Mouse (Mus musculus) stomach, embryonic 16.5 days (tissue): ENCODE measurements at regions not wholly inside any gene's neighbourhood (a gene's known extent, or its start where the extent isn't known, plus 50 kb on each side); places are given as distances from the start of the nearest gene placed in this dataset.
"Not testable (repeated sequence)": the region's sequence is repeated elsewhere in the genome, so short reads cannot be mapped to it uniquely, and the experiment has no call there.

Experiments
- ATAC-seq: fragments of 200-750 bp; cut with Nextera tagmentation; 2 replicates; pipeline ENCODE4 v1.8.0; 2017; ENCODE audit warnings: moderate number of reproducible peaks, moderate TSS enrichment; ENCODE audit not compliant: insufficient read depth, low FRiP score
- H3K27ac ChIP-seq: fragments of 300-500 bp; sonication (generic); 2 replicates; pipeline ENCODE4 v1.5.1; 2014; ENCODE audit warnings: low read length
- H3K27me3 ChIP-seq: fragments of 300-500 bp; sonication (generic); 2 replicates; pipeline ENCODE4 v1.6.1; 2014; ENCODE audit warnings: low read length, control low read depth, mixed read lengths; ENCODE audit not compliant: control insufficient read depth, insufficient read depth
- H3K36me3 ChIP-seq: fragments of 300-500 bp; sonication (generic); 2 replicates; pipeline ENCODE4 v1.6.1; 2014; ENCODE audit warnings: low read length; ENCODE audit not compliant: control insufficient read depth, insufficient read depth
- H3K4me1 ChIP-seq: fragments of 300-500 bp; sonication (generic); 2 replicates; pipeline ENCODE4 v1.6.1; 2014; ENCODE audit warnings: low read length, control low read depth, mixed read lengths; ENCODE audit not compliant: control insufficient read depth, insufficient read depth
- H3K4me2 ChIP-seq: fragments of 300-500 bp; sonication (generic); 2 replicates; pipeline ENCODE4 v1.6.1; 2014; ENCODE audit warnings: low read depth, low read length, mixed read lengths
- H3K4me3 ChIP-seq: fragments of 300-500 bp; sonication (generic); replicated peaks from 2 replicates; pipeline ENCODE4 v1.5.1; 2014; ENCODE audit warnings: mild to moderate bottlenecking, low read length
- H3K9ac ChIP-seq: fragments of 300-500 bp; sonication (generic); 2 replicates; pipeline ENCODE4 v1.6.1; 2014; ENCODE audit warnings: low read length
- H3K9me3 ChIP-seq: fragments of 300-500 bp; sonication (generic); replicated peaks from 2 replicates; pipeline ENCODE4 v1.6.1; 2016; ENCODE audit warnings: low read length, control low read depth; ENCODE audit not compliant: control insufficient read depth
- WGBS: fragments of 180-500 bp; shearing (Covaris S2); extraction: QIAGEN DNeasy Blood & Tissue Kit; methylation state at CpG from one replicate; pipeline ENCODE4 v1.1.7; 2014; 5-methylcytosine and 5-hydroxymethylcytosine counted together

DNA sequence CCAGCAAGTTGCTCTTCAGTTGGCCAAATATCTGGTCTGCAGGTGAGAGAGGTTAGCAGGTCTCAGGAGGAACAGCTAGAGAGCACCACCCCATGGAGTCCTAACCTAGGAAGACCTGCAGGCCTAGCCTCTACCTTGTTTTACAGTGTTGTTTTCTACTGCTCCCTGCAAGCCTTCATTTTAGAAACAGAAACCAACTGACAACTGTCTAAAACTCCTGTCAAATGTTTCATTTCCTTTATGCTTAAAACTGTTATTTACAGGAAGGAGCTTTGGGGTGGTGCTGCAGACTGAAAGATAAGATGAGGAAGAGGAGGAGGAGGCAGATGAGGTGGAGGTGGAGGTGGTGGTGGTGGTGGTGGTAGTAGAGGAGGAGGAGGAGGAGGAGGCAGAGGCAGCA, 96.6 kb upstream of the Selenop start:
- Histone ChIP-seq H3K4me1 (no peaks in the 10 kb centered on the region), H3K4me3 (no peak overlapping the region), H3K27me3 (no peaks in the 10 kb centered on the region), H3K27ac (no peak overlapping the region), H3K4me2 (no peak overlapping the region), H3K36me3 (no peaks in the 10 kb centered on the region), H3K9me3 (no peaks in the 10 kb centered on the region), H3K9ac (no peak overlapping the region)
- no peak for ATAC-seq

DNA sequence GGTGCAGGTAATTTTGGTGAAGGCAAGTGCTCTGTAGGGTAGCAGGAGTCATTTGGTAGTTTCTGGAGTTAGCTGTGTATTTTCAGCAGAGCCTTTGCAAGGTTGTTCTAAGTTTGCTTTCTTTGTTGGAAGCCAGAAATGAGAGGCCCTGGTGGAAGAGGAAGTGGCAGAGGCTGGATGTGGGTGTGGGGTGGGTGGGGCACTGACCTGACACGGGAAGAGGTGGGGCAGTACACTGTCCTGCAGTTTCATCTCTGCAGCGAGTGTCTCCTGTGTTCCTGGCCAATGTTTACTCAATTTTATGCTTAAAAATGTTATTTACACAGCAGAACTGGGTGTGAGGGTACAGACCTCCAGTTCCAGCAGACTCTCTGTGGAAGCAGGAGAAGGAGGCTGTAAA, 94.3 kb upstream of the Selenop start:
- ATAC-seq, result peak; percentile 53; the same call in 1 of the 2 replicates
- Histone ChIP-seq H3K9me3 (no peaks in the 10 kb centered on the region), H3K9ac (no peak overlapping the region), H3K36me3 (no peaks in the 10 kb centered on the region), H3K4me1 (no peaks in the 10 kb centered on the region), H3K4me3 (no peak overlapping the region), H3K27ac (no peak overlapping the region), H3K27me3 (no peaks in the 10 kb centered on the region), H3K4me2 (no peak overlapping the region)
- 38% methylated on average over 2 of the region's 2 CpGs for WGBS

DNA sequence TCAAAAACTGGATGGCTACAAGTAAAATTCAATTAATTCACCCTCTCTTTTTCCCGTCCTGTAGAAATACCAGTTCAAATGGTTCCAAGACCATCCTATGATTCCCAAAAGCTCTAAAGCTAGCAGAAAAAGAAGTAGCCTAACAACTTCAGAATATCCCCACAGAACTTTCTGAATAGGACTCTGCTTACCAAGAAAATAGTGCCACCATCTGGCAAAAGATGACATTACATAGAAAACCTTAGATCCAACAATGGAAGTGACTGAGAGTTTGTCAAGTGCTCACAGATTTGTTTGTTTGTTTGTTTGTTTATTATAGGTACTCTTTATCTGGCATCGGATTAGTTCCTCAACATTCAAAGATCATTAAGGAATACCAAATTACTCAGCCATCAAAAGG, 93.5 kb upstream of the Selenop start:
- Histone ChIP-seq H3K9ac (no peak overlapping the region), H3K4me2 (no peak overlapping the region), H3K9me3 (no peaks in the 10 kb centered on the region), H3K27ac (no peak overlapping the region), H3K4me1 (no peaks in the 10 kb centered on the region), H3K27me3 (no peaks in the 10 kb centered on the region), H3K4me3 (no peak overlapping the region), H3K36me3 (no peaks in the 10 kb centered on the region)
- ATAC-seq, result no peak
- 39% methylated on average over 2 of the region's 2 CpGs for WGBS

DNA sequence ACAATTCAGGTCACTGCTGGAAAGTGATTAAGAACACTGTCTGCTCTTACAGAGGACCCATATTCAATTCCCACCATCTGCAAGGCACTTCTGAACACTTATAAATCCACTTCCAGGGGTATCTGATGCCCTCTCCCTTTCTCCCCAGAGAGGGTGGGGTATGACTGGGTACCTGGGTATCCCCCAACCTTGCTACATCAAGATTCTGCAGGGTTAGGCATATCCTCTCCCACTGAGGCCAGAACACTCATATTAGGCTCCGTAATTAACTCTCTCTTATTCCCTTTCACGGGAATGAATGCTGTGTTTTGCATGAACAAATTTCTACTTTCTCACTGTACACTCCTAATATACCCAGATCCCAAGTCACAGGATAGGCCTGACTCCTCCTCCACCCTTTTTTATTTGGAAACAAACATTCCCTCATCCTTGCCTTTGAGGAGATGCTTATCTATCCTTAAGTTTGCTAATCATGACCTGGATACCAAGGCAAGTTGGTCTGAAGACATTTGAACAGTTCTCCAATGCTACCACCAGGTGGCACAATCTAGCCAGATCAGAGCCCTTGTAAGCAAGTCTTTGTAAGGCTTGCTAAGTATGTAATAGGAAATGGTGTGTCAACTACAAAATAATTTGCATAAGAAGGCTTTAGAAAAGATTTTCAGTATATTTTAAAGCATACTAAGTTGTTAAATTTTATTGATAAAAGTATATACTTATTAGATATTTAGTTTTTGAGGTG, 66.3 kb upstream of the Selenop start:
- H3K4me3 ChIP-seq, result no peak overlapping the region
- no peak overlapping the region for H3K27ac ChIP-seq
- peak; percentile 53; the same call in 1 of the 2 replicates for ATAC-seq
- H3K9ac ChIP-seq, result no peak overlapping the region
- no peaks in the 10 kb centered on the region for H3K4me1 ChIP-seq
- H3K27me3 ChIP-seq, result no peaks in the 10 kb centered on the region
- H3K4me2 ChIP-seq, result no peak overlapping the region
- H3K36me3 ChIP-seq, result no peaks in the 10 kb centered on the region
- no peaks in the 10 kb centered on the region for H3K9me3 ChIP-seq
- WGBS, result 91% methylated on average over 2 of the region's 2 CpGs

DNA sequence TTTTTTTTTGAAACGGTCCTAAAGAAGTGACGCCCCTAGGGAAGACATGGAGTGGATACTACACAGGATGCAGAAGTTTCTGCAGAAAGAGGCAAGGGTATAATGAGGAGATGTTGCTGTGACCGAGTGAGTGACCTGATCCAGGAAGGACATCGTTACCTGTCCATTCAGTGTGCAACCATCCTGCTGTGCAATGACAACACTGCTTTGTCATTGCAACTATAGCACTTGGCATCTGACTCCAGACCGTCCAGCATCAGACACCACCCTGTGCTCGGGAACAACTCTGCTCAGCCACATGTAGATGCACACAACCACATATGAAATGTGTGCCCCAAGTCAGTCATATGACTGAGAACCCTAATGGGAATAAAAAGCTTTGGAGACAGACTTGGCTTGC, 62.8 kb upstream of the Selenop start:
- H3K9me3 ChIP-seq, result peaks cover 5% of the 10 kb centered on the region; the same call in 1 of the 2 replicates
- WGBS, result 78% methylated on average over 6 of the region's 6 CpGs
- no peaks in the 10 kb centered on the region for H3K36me3 ChIP-seq
- no peak overlapping the region for H3K9ac ChIP-seq
- H3K4me1 ChIP-seq, result no peaks in the 10 kb centered on the region
- H3K27ac ChIP-seq, result no peak overlapping the region
- H3K4me3 ChIP-seq, result no peak overlapping the region
- no peak for ATAC-seq
- H3K27me3 ChIP-seq, result no peaks in the 10 kb centered on the region
- H3K4me2 ChIP-seq, result no peak overlapping the region

DNA sequence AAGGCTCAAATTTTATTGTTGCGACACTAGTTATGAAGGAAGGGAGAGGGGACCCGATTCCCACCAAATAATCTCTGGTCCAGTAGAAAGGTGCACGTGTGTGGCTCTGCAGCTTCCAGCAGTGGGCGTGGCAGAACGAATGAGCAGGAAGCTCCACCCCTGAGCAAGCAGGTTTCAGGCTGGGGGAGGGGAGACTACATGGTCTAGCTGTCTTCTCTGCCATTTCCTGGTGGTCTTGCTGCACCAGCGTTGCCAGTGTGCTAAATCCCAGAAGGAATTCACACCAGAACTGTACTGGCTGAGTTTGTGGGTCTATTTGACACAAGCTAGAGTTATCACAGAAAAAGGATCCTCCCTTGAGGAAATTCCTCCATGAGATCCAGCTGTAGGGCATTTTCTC, 62.3 kb upstream of the Selenop start:
- not testable (repeated sequence) for H3K4me2 ChIP-seq, H3K36me3 ChIP-seq, H3K4me3 ChIP-seq, H3K27me3 ChIP-seq, H3K4me1 ChIP-seq, ATAC-seq, H3K9ac ChIP-seq, H3K9me3 ChIP-seq, H3K27ac ChIP-seq
- 51% methylated on average over 6 of the region's 6 CpGs for WGBS

DNA sequence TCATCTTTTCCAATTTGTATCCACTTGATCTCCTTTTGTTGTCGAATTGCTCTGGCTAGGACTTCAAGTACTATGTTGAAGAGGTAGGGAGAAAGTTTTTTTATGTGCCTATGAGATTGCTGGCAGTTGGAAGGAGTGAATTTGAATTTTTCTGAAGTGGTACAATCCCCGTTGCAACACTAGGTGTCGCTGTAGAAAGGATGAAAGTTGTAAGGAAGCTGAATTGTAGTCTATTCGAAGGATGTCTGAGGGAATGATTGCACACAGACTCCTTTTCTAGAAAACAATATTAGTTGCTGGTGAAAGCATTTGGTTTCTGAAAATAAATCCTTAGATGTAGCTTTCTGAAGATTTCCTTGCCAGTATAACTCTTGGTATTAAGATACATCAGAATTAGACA, 54.6 kb upstream of the Selenop start:
- Histone ChIP-seq H3K9ac (no peak overlapping the region), H3K36me3 (no peaks in the 10 kb centered on the region), H3K4me1 (no peaks in the 10 kb centered on the region), H3K4me3 (no peak overlapping the region), H3K9me3 (no peaks in the 10 kb centered on the region), H3K4me2 (no peak overlapping the region), H3K27ac (no peak overlapping the region), H3K27me3 (no peaks in the 10 kb centered on the region)
- 4% methylated on average over 4 of the region's 4 CpGs for WGBS
- ATAC-seq, result no peak

DNA sequence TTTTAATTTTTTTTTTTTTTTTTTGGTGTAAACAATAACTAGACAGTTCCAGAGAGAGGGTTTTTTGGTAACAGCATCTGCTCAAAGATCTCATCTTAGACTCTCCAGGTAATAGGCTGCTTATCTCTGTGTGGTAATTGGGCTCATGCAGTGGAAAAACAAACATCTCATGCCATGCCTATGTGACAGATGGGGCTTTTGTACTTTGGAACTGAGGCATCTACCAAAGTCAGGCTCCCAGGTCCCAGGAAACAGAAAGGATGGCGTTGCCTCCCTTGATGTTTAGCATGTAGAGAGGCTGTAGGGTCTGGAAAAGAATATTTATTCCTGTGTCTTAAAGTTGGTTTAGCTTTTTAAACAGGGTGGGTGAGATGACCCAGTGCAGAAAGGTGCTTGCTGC, 53.1 kb upstream of the Selenop start:
- Histone ChIP-seq H3K36me3 (no peaks in the 10 kb centered on the region), H3K4me2 (no peak overlapping the region), H3K27me3 (no peaks in the 10 kb centered on the region), H3K9ac (no peak overlapping the region), H3K4me1 (no peaks in the 10 kb centered on the region), H3K27ac (no peak overlapping the region), H3K9me3 (no peaks in the 10 kb centered on the region), H3K4me3 (no peak overlapping the region)
- ATAC-seq, result no peak
- WGBS, result 41% methylated on average over 1 of the region's 1 CpGs
